Mouse (Mus musculus): ENCODE results near the gene Tpr. TPM values are rescaled to one million over a fixed set of nuclear protein-coding genes. Genes with fewer than 3 reads are reported as not detected.

The Tpr gene
- polyA plus RNA-seq, 1 experiment from 2014 or later = 209 TPM

Other genes with a start within 250 kb of the Tpr start
- gene Pdc, start 73.4 kb upstream of the Tpr start, polyA plus RNA-seq (2016; fragmentation: Nextera tagmentation; extraction: Ambion mirVana) = 0.17 and 0.33 TPM in 2 replicates
- gene Odr4, start 242 bp downstream of the Tpr start, polyA plus RNA-seq (2016; fragmentation: Nextera tagmentation; extraction: Ambion mirVana) = 34.4 and 39.2 TPM in 2 replicates
- gene Prg4, start 73.3 kb downstream of the Tpr start, polyA plus RNA-seq (2016; fragmentation: Nextera tagmentation; extraction: Ambion mirVana) = 0.32 and 1.4 TPM in 2 replicates

Measured in embryonic facial prominence, embryonic 12.5 days (tissue).